Mouse (Mus musculus): Measurements from ENCODE around the gene Slc12a1. TPM values are rescaled to one million over a fixed set of nuclear protein-coding genes. Genes with fewer than 3 reads are reported as not detected.

The Slc12a1 gene
- polyA plus RNA-seq, 1 experiment from 2014 or later = 38.0 TPM

DNA sequence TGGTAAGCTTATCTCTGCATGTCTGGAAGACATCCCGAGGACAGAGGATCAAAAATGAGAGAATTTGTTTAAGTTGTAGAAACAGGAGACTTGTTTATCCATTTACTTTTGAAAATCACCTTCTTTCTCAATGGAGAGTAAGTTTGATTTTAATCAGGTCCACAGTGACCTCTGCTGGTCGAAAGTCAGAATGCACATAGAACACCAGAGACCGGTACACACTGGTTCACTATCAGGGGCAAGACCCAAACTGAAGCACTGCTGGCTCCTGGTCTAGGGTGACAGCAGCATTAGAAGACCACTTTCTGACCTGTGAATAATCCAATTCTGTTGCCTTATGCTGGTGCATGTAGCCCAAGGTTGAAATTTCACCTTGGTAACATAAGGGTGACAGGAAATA, 62.3 kb downstream of the Slc12a1 start:
- 6% methylated on average over 3 of the region's 3 CpGs for WGBS
- 0 out of 2 replicates have a peak, but pooled peaks have one; percentile 36 for ATAC-seq (replicated peaks; ENCODE audit: low FRiP score)
- H3K9me3 ChIP-seq (replicated peaks) = no peaks in the 10 kb centered on the region
- no peaks in the 10 kb centered on the region for H3K36me3 ChIP-seq
- H3K4me2 ChIP-seq = no peak overlapping the region
- 0 out of 2 replicates have a peak, but pooled peaks cover under 1% of the 10 kb centered on the region for H3K4me1 ChIP-seq
- H3K9ac ChIP-seq = no peak overlapping the region
- no peak overlapping the region for H3K4me3 ChIP-seq (replicated peaks)
- no peak overlapping the region for H3K27ac ChIP-seq
- no peaks in the 10 kb centered on the region for H3K27me3 ChIP-seq

GRCm38 (mm10) chr2:125217286-125217685, 65.0 kb downstream of the Slc12a1 start:
- WGBS = 62% methylated on average over 6 of the region's 6 CpGs
- Histone ChIP-seq H3K4me2 (no peak overlapping the region), H3K27ac (no peak overlapping the region), H3K9ac (no peak overlapping the region), H3K36me3 (no peaks in the 10 kb centered on the region), H3K4me3 (replicated peaks) (no peak overlapping the region), H3K4me1 (no peaks in the 10 kb centered on the region), H3K27me3 (no peaks in the 10 kb centered on the region), H3K9me3 (replicated peaks) (no peaks in the 10 kb centered on the region)
- ATAC-seq (replicated peaks; ENCODE audit: low FRiP score) = no peak

DNA sequence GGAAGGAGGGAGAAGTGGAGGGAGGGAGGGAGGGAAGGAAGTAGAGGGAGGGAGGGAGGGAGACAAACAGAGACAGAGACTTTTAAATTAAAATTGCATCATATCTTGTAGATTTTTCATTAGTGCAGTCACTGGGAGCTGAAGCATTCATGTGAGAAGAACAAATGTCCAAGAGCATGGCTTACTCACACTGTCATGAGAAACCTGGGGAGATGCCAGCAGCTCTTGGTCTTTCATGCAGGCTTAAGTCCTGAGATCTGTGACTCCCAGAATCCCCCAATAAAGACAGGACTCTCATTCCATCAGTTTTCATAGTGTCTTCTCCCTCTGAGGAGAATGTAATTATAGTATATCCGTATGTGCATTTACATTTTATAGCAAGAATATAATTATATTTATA, 66.3 kb downstream of the Slc12a1 start:
- H3K9ac ChIP-seq = no peak overlapping the region
- H3K4me1 ChIP-seq = no peaks in the 10 kb centered on the region
- no peak overlapping the region for H3K4me2 ChIP-seq
- H3K27me3 ChIP-seq = no peaks in the 10 kb centered on the region
- no peak overlapping the region for H3K27ac ChIP-seq
- no peak for ATAC-seq (replicated peaks; ENCODE audit: low FRiP score)
- no peaks in the 10 kb centered on the region for H3K36me3 ChIP-seq
- H3K9me3 ChIP-seq (replicated peaks) = no peaks in the 10 kb centered on the region
- no peak overlapping the region for H3K4me3 ChIP-seq (replicated peaks)
- WGBS = 90% methylated on average over 1 of the region's 1 CpGs

DNA sequence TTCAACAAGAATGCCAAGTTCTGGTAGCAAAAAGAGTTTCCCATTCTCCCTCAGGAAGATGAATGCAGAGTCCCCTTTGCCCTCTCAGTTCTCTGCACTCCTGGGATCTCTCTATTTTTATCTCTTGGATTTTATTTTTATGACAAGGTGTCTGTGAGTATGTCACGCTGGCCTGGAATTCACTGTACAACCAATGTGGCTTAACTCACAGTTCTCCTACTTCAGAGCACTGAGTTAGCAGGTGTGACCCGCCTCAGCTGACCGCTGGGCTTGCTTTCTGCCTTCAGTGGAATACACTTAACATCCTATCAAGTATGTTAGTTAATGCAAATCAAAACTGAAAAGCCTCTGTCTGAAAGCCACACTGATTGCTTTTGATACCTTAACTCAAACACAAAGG, 67.0 kb downstream of the Slc12a1 start:
- H3K4me1 ChIP-seq = no peaks in the 10 kb centered on the region
- H3K27me3 ChIP-seq = no peaks in the 10 kb centered on the region
- no peaks in the 10 kb centered on the region for H3K9me3 ChIP-seq (replicated peaks)
- no peak for ATAC-seq (replicated peaks; ENCODE audit: low FRiP score)
- H3K36me3 ChIP-seq = no peaks in the 10 kb centered on the region
- H3K4me3 ChIP-seq (replicated peaks) = no peak overlapping the region
- H3K4me2 ChIP-seq = no peak overlapping the region
- WGBS = 78% methylated on average over 3 of the region's 3 CpGs
- no peak overlapping the region for H3K27ac ChIP-seq
- H3K9ac ChIP-seq = no peak overlapping the region

- H3K27ac ChIP-seq = no peak overlapping the region
- no peak for ATAC-seq (replicated peaks; ENCODE audit: low FRiP score)
- no peak overlapping the region for H3K9ac ChIP-seq
- H3K4me3 ChIP-seq (replicated peaks) = no peak overlapping the region
- H3K4me2 ChIP-seq = no peak overlapping the region
- no peaks in the 10 kb centered on the region for H3K4me1 ChIP-seq
- H3K27me3 ChIP-seq = no peaks in the 10 kb centered on the region
- H3K36me3 ChIP-seq = no peaks in the 10 kb centered on the region
- no peaks in the 10 kb centered on the region for H3K9me3 ChIP-seq (replicated peaks)
- WGBS = 80% methylated on average over 1 of the region's 1 CpGs
These were observed 69.4 kb downstream of the Slc12a1 start for GRCm38 (mm10) chr2:125221673-125222072.

- Histone ChIP-seq H3K27me3 (no peaks in the 10 kb centered on the region), H3K4me1 (peaks cover 3% of the 10 kb centered on the region; the same call in 1 of the 2 replicates), H3K4me2 (no peak overlapping the region), H3K9ac (no peak overlapping the region), H3K27ac (no peak overlapping the region), H3K4me3 (replicated peaks) (no peak overlapping the region), H3K36me3 (no peaks in the 10 kb centered on the region), H3K9me3 (replicated peaks) (no peaks in the 10 kb centered on the region)
- no peak for ATAC-seq (replicated peaks; ENCODE audit: low FRiP score)
- WGBS = 77% methylated on average over 11 of the region's 11 CpGs
These were observed 76.4 kb downstream of the Slc12a1 start for GRCm38 (mm10) chr2:125228472-125229409.

- Histone ChIP-seq H3K27me3 (no peaks in the 10 kb centered on the region), H3K27ac (no peak overlapping the region), H3K9ac (no peak overlapping the region), H3K36me3 (no peaks in the 10 kb centered on the region), H3K4me2 (no peak overlapping the region), H3K9me3 (replicated peaks) (no peaks in the 10 kb centered on the region), H3K4me3 (replicated peaks) (no peak overlapping the region), H3K4me1 (peaks cover 3% of the 10 kb centered on the region; the same call in 1 of the 2 replicates)
- ATAC-seq (replicated peaks; ENCODE audit: low FRiP score) = no peak
- WGBS = 88% methylated on average over 4 of the region's 4 CpGs
These were observed 79.9 kb downstream of the Slc12a1 start for GRCm38 (mm10) chr2:125232183-125232582.

DNA sequence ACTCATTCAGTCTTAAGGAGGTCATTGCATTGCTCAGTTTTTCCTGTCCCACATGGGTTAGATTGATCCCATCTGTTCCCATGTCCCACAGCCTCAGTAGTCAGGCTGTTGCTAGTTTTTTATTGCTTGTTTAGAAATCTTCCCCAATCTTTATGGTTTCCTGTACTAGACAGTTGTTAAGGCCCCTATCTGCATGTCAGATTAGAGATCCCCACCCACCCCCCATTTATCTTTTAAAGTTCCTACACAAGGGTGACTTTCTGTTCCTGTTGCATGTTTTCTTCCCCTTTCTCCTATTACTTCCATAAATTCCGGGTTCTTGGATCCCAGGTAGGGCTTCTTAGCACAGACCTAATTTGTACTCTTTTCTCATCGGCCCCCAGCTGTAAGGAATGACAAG, 81.2 kb downstream of the Slc12a1 start:
- Histone ChIP-seq H3K9ac (no peak overlapping the region), H3K27me3 (no peaks in the 10 kb centered on the region), H3K9me3 (replicated peaks) (no peaks in the 10 kb centered on the region), H3K36me3 (no peaks in the 10 kb centered on the region), H3K27ac (no peak overlapping the region), H3K4me3 (replicated peaks) (no peak overlapping the region), H3K4me2 (no peak overlapping the region), H3K4me1 (peaks cover 3% of the 10 kb centered on the region; the same call in 1 of the 2 replicates)
- WGBS = 58% methylated on average over 2 of the region's 2 CpGs
- ATAC-seq (replicated peaks; ENCODE audit: low FRiP score) = no peak

GRCm38 (mm10) chr2:125234049-125234448, 81.7 kb downstream of the Slc12a1 start:
- H3K4me2 ChIP-seq = no peak overlapping the region
- no peak for ATAC-seq (replicated peaks; ENCODE audit: low FRiP score)
- H3K4me3 ChIP-seq (replicated peaks) = no peak overlapping the region
- no peaks in the 10 kb centered on the region for H3K36me3 ChIP-seq
- H3K27me3 ChIP-seq = no peaks in the 10 kb centered on the region
- H3K9ac ChIP-seq = no peak overlapping the region
- no peaks in the 10 kb centered on the region for H3K9me3 ChIP-seq (replicated peaks)
- peaks cover 3% of the 10 kb centered on the region; the same call in 1 of the 2 replicates for H3K4me1 ChIP-seq
- 86% methylated on average over 2 of the region's 2 CpGs for WGBS
- no peak overlapping the region for H3K27ac ChIP-seq

GRCm38 (mm10) chr2:125245545-125246285, 93.4 kb downstream of the Slc12a1 start:
- H3K36me3 ChIP-seq = peaks cover 14% of the 10 kb centered on the region
- no peak for ATAC-seq (replicated peaks; ENCODE audit: low FRiP score)
- WGBS = 88% methylated on average over 3 of the region's 3 CpGs
- peaks cover 46% of the 10 kb centered on the region for H3K4me1 ChIP-seq
- peak overlapping the region; percentile 96 for H3K27ac ChIP-seq
- H3K9me3 ChIP-seq (replicated peaks) = no peaks in the 10 kb centered on the region
- H3K27me3 ChIP-seq = no peaks in the 10 kb centered on the region
- H3K9ac ChIP-seq = no peak overlapping the region
- H3K4me3 ChIP-seq (replicated peaks) = no peak overlapping the region
- no peak overlapping the region for H3K4me2 ChIP-seq

GRCm38 (mm10) chr2:125246669-125247068, 94.4 kb downstream of the Slc12a1 start:
- Histone ChIP-seq H3K36me3 (peaks cover 24% of the 10 kb centered on the region), H3K4me1 (peaks cover 46% of the 10 kb centered on the region), H3K4me3 (replicated peaks) (peak overlapping the region; percentile 83), H3K4me2 (peak overlapping the region; percentile 75), H3K9ac (0 out of 2 replicates have a peak overlapping the region, but pooled peaks have one; percentile 85), H3K27ac (peak overlapping the region; percentile 96), H3K27me3 (no peaks in the 10 kb centered on the region), H3K9me3 (replicated peaks) (no peaks in the 10 kb centered on the region)
- no peak for ATAC-seq (replicated peaks; ENCODE audit: low FRiP score)
- WGBS = 15% methylated on average over 9 of the region's 9 CpGs

Measured in kidney, embryonic 15.5 days (tissue).